Mouse (Mus musculus): ENCODE data around the gene Lyrm9. TPM values are rescaled to one million over a fixed set of nuclear protein-coding genes. Genes with fewer than 3 reads are reported as not detected.

The Lyrm9 gene
- 21.4 and 21.7 TPM in 2 replicates for polyA plus RNA-seq (2015; fragmentation: Nextera tagmentation; extraction: Ambion mirVana)

DNA sequence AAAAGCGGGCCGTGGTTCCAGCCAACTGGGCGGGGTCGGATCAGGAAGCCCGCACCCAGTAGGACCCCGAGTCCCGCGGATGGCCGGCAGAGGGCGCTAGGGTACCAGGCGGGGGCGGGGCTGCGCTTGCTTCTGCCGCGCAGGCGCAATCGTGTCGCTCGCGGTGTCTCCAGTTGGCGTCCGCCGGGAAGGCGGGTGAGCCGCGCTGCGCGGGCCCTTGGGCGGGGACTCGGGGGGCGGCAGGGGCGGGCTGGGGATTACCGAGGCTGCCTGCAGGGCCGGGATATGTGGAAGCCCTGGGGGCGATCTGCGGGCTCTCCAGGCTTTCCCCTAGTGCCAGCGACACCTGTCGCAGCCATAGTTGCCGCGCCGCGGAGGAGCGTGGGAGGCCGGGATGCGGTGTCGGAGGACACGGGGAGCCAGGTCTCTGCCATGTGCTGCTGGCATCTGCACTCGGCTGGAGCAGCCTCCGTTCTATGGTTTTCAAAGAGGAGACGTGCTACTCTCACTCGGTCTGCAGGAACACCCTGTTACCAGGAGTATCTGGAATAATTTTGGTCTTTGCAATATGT is at the start of gene Lyrm9:
Gene Lyrm9 (plus strand): TSS at position 143 of the 572 bp plus-strand sequence.
- DNase-seq (peak; percentile 94), ATAC-seq (ENCODE audit: low read depth) (peak; percentile 86)
- H3K9ac ChIP-seq = peak within 1 kb of the TSS; percentile 82
- under 1% methylated on average over 49 of the region's 51 CpGs for WGBS (ENCODE audit: insufficient replicate concordance)
- H3K9me3 ChIP-seq (replicated peaks) = no peaks in the 10 kb centered on the region
- H3K36me3 ChIP-seq = no peaks in the 10 kb centered on the region
- H3K27ac ChIP-seq = peak within 1 kb of the TSS; percentile 70
- no peaks in the 10 kb centered on the region for H3K27me3 ChIP-seq
- peaks cover 58% of the 10 kb centered on the region for H3K4me1 ChIP-seq (replicated peaks)
- H3K4me3 ChIP-seq (replicated peaks) = peak within 1 kb of the TSS; percentile 71
- peak within 1 kb of the TSS; percentile 81 for H3K4me2 ChIP-seq

DNA sequence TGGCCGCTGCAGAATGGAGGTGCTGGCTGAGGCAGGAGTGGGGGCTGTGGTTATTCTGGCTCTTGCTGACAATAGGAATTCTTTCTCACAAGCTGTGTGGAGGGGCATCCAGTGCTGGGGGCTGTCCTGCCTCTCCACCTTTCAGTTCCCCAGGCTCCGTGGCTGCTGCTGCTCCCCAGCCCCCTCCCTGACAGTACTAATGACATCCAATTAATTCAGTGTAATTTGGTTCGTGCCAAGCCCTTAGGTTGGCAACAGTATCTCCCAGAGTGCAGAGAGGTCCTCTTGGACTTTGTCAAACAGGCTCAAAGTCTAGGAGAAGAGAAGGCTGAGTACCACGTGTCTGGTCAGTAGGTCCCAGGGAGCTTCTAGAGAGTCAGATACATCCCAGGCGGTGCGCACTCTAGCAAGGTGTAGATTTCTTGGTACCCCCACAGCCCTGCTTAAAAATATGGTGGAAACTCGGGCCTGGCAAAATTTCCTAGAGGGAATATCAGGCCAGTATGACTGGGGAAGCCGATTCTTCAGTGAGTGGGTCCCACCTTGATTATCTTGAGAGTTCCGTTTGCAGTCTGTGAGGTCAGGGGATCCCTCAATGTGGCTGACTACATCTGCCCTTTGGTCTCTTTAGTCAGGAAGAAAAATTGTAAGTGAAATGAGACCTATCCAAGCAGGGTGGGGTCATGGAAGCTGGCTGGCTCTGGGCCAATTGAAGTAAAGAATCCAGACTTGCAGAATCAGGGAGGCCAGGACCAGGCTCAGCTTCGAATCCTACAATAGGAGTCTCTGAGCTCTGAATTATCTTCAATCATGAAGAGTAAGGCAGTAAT is 48.3 kb upstream of the Lyrm9 start:
- no peak overlapping the region for H3K27ac ChIP-seq
- H3K4me2 ChIP-seq = no peak overlapping the region
- 0 out of 2 replicates have a peak, but pooled peaks cover 4% of the 10 kb centered on the region for H3K27me3 ChIP-seq
- no peaks in the 10 kb centered on the region for H3K9me3 ChIP-seq (replicated peaks)
- H3K36me3 ChIP-seq = no peaks in the 10 kb centered on the region
- H3K9ac ChIP-seq = no peak overlapping the region
- H3K4me1 ChIP-seq (replicated peaks) = no peaks in the 10 kb centered on the region
- H3K4me3 ChIP-seq (replicated peaks) = no peak overlapping the region
- WGBS (ENCODE audit: insufficient replicate concordance) = 62% methylated on average over 10 of the region's 10 CpGs
- ATAC-seq (ENCODE audit: low read depth) (no peak), DNase-seq (no peak)

DNA sequence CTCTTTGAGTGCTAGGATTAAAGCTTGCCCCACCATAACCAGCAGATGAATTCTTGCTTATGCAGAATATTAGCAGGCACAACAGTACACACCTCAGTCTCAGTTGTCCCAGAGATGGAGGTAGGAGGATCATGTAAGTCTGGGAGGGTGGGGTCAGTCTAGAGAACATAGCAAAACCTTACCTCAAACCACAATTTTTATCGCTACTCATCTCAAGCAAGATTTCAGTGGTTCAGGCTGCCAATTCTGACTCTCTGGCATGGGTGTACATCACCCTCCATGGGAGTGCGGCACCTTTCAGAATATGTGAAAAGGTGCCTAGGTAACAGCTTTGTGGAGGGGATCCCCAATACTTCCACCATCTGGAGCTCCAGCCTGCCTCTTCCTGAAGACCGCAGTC is 46.4 kb upstream of the Lyrm9 start:
- H3K36me3 ChIP-seq = no peaks in the 10 kb centered on the region
- H3K27ac ChIP-seq = no peak overlapping the region
- no peak for DNase-seq
- 0 out of 2 replicates have a peak, but pooled peaks cover 4% of the 10 kb centered on the region for H3K27me3 ChIP-seq
- no peak overlapping the region for H3K4me2 ChIP-seq
- no peaks in the 10 kb centered on the region for H3K9me3 ChIP-seq (replicated peaks)
- H3K4me1 ChIP-seq (replicated peaks) = no peaks in the 10 kb centered on the region
- 75% methylated on average over 3 of the region's 3 CpGs for WGBS (ENCODE audit: insufficient replicate concordance)
- ATAC-seq (ENCODE audit: low read depth) = no peak
- no peak overlapping the region for H3K9ac ChIP-seq
- H3K4me3 ChIP-seq (replicated peaks) = no peak overlapping the region

DNA sequence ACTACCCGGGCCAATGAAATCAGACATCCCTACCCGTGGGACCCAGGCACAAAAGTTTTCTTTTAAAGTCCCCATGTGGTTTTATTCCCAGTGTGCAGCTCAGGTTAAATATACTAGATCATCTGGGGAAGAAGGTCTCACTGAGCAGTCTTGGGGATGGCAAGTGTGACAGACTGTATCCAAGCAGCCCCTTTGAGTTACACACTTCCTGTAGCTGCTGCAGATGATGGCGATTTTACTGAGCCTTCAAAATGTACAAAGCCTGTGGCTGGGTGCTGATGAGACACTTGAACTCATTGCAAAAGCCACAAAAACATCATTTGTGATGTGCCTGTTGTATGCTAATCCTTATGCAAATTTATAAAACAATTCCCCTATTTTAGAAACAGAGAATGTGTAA is 45.8 kb upstream of the Lyrm9 start:
- 52% methylated on average over 3 of the region's 3 CpGs for WGBS (ENCODE audit: insufficient replicate concordance)
- ATAC-seq (ENCODE audit: low read depth) (no peak), DNase-seq (no peak)
- H3K4me3 ChIP-seq (replicated peaks) = no peak overlapping the region
- H3K9ac ChIP-seq = no peak overlapping the region
- no peak overlapping the region for H3K27ac ChIP-seq
- no peaks in the 10 kb centered on the region for H3K9me3 ChIP-seq (replicated peaks)
- no peaks in the 10 kb centered on the region for H3K36me3 ChIP-seq
- H3K4me1 ChIP-seq (replicated peaks) = no peaks in the 10 kb centered on the region
- H3K4me2 ChIP-seq = no peak overlapping the region
- H3K27me3 ChIP-seq = 0 out of 2 replicates have a peak, but pooled peaks cover 4% of the 10 kb centered on the region

DNA sequence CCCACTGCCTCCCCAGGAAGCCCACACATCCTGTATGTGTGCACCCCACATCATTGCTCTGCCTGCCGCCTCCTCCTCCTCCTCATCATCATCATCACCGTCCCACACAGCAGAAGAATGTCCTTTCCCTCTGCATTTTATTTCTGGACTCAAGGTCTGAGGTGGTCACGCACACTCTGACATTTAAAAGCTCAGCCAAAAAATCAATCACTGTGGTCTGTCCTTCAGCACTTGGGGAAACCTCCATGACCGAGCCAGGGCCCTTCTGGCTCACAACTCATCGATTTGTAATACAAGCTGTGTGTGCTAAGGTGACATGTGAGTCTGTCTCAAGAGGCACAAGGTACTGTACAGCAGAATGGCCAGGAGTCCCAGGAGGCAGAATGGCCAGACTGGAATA is 44.1 kb upstream of the Lyrm9 start:
- Histone ChIP-seq H3K27me3 (0 out of 2 replicates have a peak, but pooled peaks cover 4% of the 10 kb centered on the region), H3K9ac (no peak overlapping the region), H3K9me3 (replicated peaks) (no peaks in the 10 kb centered on the region), H3K27ac (no peak overlapping the region), H3K4me1 (replicated peaks) (no peaks in the 10 kb centered on the region), H3K4me2 (no peak overlapping the region), H3K36me3 (no peaks in the 10 kb centered on the region), H3K4me3 (replicated peaks) (no peak overlapping the region)
- ATAC-seq (ENCODE audit: low read depth) (no peak), DNase-seq (no peak)
- WGBS (ENCODE audit: insufficient replicate concordance) = 51% methylated on average over 5 of the region's 5 CpGs

DNA sequence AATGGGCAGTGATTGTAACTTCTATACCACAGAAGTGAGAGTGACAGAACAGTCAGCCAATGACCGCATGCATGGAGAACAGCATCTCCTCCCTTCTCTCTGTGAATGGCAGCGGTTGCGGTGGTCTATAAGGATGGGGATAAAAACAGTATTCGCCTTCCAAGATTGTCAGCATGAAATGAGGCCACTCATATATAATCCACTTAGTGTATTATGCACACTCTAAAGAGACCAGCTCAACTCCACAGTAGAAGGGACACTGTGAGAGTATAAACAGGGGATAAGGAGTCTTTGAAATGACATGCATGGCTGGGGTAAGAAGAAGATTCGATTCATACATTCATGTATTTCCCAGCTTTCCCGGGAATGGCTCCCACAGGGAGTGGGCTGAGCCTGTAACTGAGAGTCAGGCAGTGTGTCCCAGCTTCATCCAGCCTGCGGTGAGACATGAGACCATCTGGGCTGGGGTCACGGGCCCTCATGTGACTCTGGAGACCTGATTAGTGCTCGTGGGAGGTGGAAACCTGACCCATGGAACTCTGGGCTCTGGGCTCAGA is 43.5 kb upstream of the Lyrm9 start:
- no peak overlapping the region for H3K4me2 ChIP-seq
- WGBS (ENCODE audit: insufficient replicate concordance) = 72% methylated on average over 9 of the region's 9 CpGs
- H3K4me3 ChIP-seq (replicated peaks) = no peak overlapping the region
- H3K4me1 ChIP-seq (replicated peaks) = no peaks in the 10 kb centered on the region
- H3K27me3 ChIP-seq = 0 out of 2 replicates have a peak, but pooled peaks cover 4% of the 10 kb centered on the region
- no peak overlapping the region for H3K27ac ChIP-seq
- ATAC-seq (ENCODE audit: low read depth) = no peak
- no peaks in the 10 kb centered on the region for H3K36me3 ChIP-seq
- no peaks in the 10 kb centered on the region for H3K9me3 ChIP-seq (replicated peaks)
- DNase-seq = no peak
- H3K9ac ChIP-seq = no peak overlapping the region

DNA sequence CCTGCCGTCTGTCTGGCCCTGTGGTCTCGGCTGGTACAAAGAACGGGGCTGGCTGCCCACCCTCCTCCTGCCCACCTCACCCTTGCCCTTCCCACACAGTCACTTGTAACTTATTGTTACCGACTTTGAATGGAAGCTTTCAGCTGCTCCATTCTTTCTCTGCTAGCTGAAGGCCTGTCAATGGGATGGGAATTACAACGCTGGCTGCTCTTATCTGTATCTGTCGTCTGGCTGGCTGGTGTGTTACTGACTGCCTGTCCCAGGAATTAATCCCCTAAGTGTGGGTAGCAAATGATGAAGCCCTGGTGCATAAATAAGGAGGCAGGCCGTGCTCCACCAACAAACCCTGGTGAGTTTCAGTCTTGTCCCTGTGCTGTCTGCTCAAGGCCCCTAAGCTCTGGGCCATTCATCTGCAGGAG is 40.4 kb upstream of the Lyrm9 start:
- Histone ChIP-seq H3K27ac (no peak overlapping the region), H3K36me3 (no peaks in the 10 kb centered on the region), H3K27me3 (0 out of 2 replicates have a peak, but pooled peaks cover 4% of the 10 kb centered on the region), H3K9me3 (replicated peaks) (no peaks in the 10 kb centered on the region), H3K4me1 (replicated peaks) (no peaks in the 10 kb centered on the region; the same call in 1 of the 2 replicates), H3K4me3 (replicated peaks) (no peak overlapping the region), H3K9ac (no peak overlapping the region), H3K4me2 (no peak overlapping the region)
- ATAC-seq (ENCODE audit: low read depth) (no peak), DNase-seq (no peak)
- 26% methylated on average over 7 of the region's 7 CpGs for WGBS (ENCODE audit: insufficient replicate concordance)

DNA sequence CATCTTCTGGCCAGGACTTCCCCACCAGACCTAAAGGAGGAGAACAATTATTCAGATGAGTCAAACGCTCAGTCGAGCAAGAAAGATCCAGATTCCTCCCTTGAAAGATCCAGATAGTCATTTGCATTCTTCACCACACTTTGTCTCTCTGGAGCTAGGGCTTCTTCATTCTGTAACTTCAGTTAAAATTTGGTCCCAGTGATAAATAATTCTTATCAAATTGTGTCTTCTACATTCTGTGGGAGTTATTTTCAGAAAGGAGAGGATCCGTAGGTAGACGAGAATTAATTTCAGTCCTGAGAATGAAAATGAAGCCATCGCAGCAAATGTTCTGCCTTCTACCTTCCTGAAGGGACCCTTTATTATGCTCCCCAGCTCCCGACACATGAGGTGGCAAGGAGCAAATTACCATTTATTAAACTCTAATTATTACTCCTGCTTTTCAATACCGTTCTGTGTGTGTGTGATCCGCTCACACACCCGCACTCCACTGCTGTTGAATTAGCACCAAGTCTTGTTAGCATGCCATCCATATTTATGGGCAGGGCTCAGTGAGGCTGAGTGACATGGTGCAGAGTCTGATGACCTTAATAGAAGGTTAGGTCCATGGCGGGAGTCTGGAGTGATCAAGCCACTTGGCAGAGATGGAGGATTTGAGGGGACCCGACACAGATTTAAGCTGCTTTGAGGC is 36.9 kb upstream of the Lyrm9 start:
- H3K4me1 ChIP-seq (replicated peaks) = peaks cover 18% of the 10 kb centered on the region
- H3K4me2 ChIP-seq = no peak overlapping the region
- H3K9me3 ChIP-seq (replicated peaks) = no peaks in the 10 kb centered on the region
- ATAC-seq (ENCODE audit: low read depth) = no peak
- no peaks in the 10 kb centered on the region for H3K36me3 ChIP-seq
- no peak overlapping the region for H3K4me3 ChIP-seq (replicated peaks)
- no peak overlapping the region for H3K27ac ChIP-seq
- WGBS (ENCODE audit: insufficient replicate concordance) = 72% methylated on average over 11 of the region's 11 CpGs
- H3K27me3 ChIP-seq = no peaks in the 10 kb centered on the region
- no peak overlapping the region for H3K9ac ChIP-seq
- DNase-seq = no peak

DNA sequence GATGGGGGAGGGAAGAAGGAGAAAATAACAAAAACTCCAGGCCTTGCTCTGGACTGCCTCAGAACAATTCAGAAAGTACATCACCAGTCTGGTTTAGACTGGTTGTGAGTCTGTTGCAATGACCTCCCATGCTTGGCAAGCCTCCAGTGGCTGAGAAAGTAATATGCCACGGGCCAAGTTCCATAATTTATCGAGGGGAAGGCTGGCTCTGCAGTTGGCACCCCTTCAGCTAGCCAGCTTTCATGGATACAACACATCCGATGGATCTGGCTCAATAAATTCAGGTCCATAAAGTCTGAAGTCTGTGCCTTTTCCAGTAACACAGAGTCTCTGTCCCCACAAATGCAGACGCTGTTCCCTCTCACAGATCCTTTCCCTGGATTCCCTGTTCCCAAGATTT is 34.8 kb upstream of the Lyrm9 start:
- Histone ChIP-seq H3K27me3 (no peaks in the 10 kb centered on the region), H3K9ac (no peak overlapping the region), H3K27ac (no peak overlapping the region), H3K9me3 (replicated peaks) (no peaks in the 10 kb centered on the region), H3K4me2 (no peak overlapping the region), H3K4me3 (replicated peaks) (no peak overlapping the region), H3K36me3 (no peaks in the 10 kb centered on the region), H3K4me1 (replicated peaks) (peaks cover 18% of the 10 kb centered on the region)
- ATAC-seq (ENCODE audit: low read depth) (no peak), DNase-seq (no peak)
- 54% methylated on average over 4 of the region's 4 CpGs for WGBS (ENCODE audit: insufficient replicate concordance)

DNA sequence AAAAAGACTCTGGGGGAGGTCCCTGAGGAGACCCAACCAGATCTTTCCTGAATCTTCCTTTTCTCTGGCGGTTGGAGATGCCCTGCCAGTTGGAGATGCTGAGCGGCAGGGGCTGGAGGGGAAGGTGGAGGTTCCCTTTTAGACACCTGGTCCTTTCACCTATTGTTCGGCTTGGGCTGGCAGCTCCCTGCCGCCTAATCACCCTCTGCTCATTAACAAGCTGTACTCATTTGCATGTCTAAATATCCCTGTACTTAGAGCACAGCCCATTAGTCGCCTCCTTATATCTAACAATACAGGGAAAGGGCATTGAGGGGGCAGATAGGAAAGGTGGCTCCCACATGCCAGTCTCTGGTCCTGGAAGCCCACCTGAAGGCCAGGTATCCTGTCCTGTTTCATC is 34.3 kb upstream of the Lyrm9 start:
- no peak for ATAC-seq (ENCODE audit: low read depth)
- Histone ChIP-seq H3K4me3 (replicated peaks) (no peak overlapping the region), H3K4me2 (peak overlapping the region; percentile 50)

DNA sequence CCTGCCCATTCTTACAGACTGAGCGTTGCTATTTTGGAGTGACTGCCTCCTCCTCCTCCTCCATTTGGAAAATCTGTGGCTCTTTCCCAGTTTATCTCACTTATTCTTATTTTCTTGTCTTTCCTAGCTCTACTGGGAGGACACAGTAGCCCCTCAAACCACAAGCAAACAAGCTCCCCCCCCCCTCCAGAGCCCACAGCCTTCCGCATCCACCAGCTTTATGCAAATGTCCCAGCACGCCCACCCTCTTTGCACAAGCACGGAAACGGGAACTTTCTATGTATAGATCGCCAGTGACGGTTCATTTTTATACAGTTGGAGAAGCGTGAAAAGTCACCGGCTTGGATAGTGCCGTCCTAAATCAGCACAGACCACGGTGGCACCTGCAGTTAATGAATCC is 33.9 kb upstream of the Lyrm9 start:
- peak overlapping the region; percentile 26; the same call in 1 of the 2 replicates for H3K9ac ChIP-seq
- H3K27ac ChIP-seq = no peak overlapping the region
- H3K27me3 ChIP-seq = no peaks in the 10 kb centered on the region
- no peaks in the 10 kb centered on the region for H3K9me3 ChIP-seq (replicated peaks)
- H3K4me1 ChIP-seq (replicated peaks) = peaks cover 18% of the 10 kb centered on the region
- ATAC-seq (ENCODE audit: low read depth) (no peak), DNase-seq (no peak)
- no peaks in the 10 kb centered on the region for H3K36me3 ChIP-seq
- 16% methylated on average over 11 of the region's 11 CpGs for WGBS (ENCODE audit: insufficient replicate concordance)
- H3K4me2 ChIP-seq = peak overlapping the region; percentile 50
- peak overlapping the region; percentile 22; the same call in 1 of the 2 replicates for H3K4me3 ChIP-seq (replicated peaks)

More for the DNA sequence above, 34.3 kb upstream of the Lyrm9 start:
- no peak for DNase-seq
- Histone ChIP-seq H3K27me3 (no peaks in the 10 kb centered on the region), H3K9ac (no peak overlapping the region), H3K27ac (no peak overlapping the region), H3K9me3 (replicated peaks) (no peaks in the 10 kb centered on the region), H3K4me1 (replicated peaks) (peaks cover 18% of the 10 kb centered on the region), H3K36me3 (no peaks in the 10 kb centered on the region)
- 47% methylated on average over 5 of the region's 5 CpGs for WGBS (ENCODE audit: insufficient replicate concordance)
